In genomic region chr7:80182139-80182538, GRCm38 (mm10) we compare ENCODE assay signal across 31 mouse cellular contexts. TPM values are rescaled to one million over a fixed set of nuclear protein-coding genes. Genes with fewer than 3 reads are reported as not detected.
A peak's percentile ranks its signal among the peaks of the same experiment; 100 is the strongest.
DNase-seq lines count a peak whose midpoint lies in the region; ATAC-seq and TF ChIP-seq lines count a peak whose summit lies in the region.
"Had no signal": no experiment of that assay in that cellular context is flagged by ENCODE, and none has a peak within 500 bp of the region (broad histone marks: within the 10 kb centered on the region; RNA-seq: fewer than 3 reads in every experiment).

No protein-coding gene starts in this region.

- no peak for TF ChIP-seq RAD21 in MEL (IDR thresholded peaks at IDR 0.05; ENCODE audit: low read depth, low read length)

- TF ChIP-seq POLR2A in spleen, adult 2 months (IDR thresholded peaks at IDR 0.05; ENCODE audit: low read depth, low read length), result no peak
- no peak for TF ChIP-seq POLR2A in MEL (IDR thresholded peaks at IDR 0.05; ENCODE audit: control insufficient read depth in 1 of 2, insufficient read depth in 1 of 2, low read depth in 1 of 2, low read length in 2 of 2, poor library complexity in 1 of 2)

- no peaks in the 10 kb centered on the region for H3K9me3 ChIP-seq in MEL (replicated peaks; ENCODE audit: insufficient read depth, low read length)
- H3K9me3 ChIP-seq: heart, embryonic 13.5 days; hindbrain, embryonic 15.5 days; intestine, embryonic 15.5 days; limb, embryonic 10.5 days; limb, embryonic 15.5 days; midbrain, embryonic 10.5 days; midbrain, embryonic 15.5 days; neural tube, embryonic 12.5 days had no signal

- H3K4me1 ChIP-seq in spleen, adult 2 months (ENCODE audit: control insufficient read depth, insufficient read depth, insufficient read length), result peaks cover 37% of the 10 kb centered on the region
- peaks cover 16 to 49% of the 10 kb centered on the region in 2 experiments for H3K4me1 ChIP-seq in MEL (ENCODE audit: control insufficient read depth in 1 of 2, insufficient read depth in 2 of 2, low read length in 2 of 2)

- no peaks in the 10 kb centered on the region; the same call in 1 of the 2 replicates for H3K79me2 ChIP-seq in MEL (ENCODE audit: control insufficient read depth, insufficient read depth, low read length, poor library complexity)

- DNase-seq in spleen, adult 2 months (ENCODE audit: low read depth in 1 of 2, low spot score in 2 of 2), result no peak
- DNase-seq in spleen, adult 12 weeks (ENCODE audit: low spot score), result no peak
- no peak for DNase-seq in MEL (ENCODE audit: low read depth, low spot score)
- DNase-seq in kidney, postnatal 25 days, result no peak
- no peak for DNase-seq in lung, postnatal 10 days
- DNase-seq in left cerebral cortex, postnatal 4 days, result no peak
- DNase-seq: adrenal gland, adult 2 months; adrenal gland, postnatal 36 days; B cell, adult 2 months; cerebellum, adult 18-20 months; cerebellum, postnatal 10 days; heart, adult 2 months; heart, postnatal 10 days; kidney, adult 2 months; kidney, postnatal 4 days; layer of hippocampus, postnatal 36 days; liver, postnatal 0 days; thymus, adult 2 months; thymus, postnatal 4 days had no signal

- TF ChIP-seq CTCF in spleen, adult 2 months (IDR thresholded peaks at IDR 0.05; ENCODE audit: extremely low read depth, insufficient read depth, insufficient read length, insufficient replicate concordance), result no peak
- TF ChIP-seq CTCF in MEL (IDR thresholded peaks at IDR 0.05 in 2 of 3, conservative IDR thresholded peaks at IDR 0.05 in 1 of 3; ENCODE audit: control insufficient read depth in 1 of 3, insufficient read depth in 1 of 3, low read depth in 2 of 3, low read length in 3 of 3, poor library complexity in 1 of 3, severe bottlenecking in 1 of 3), result no peak

- H3K36me3 ChIP-seq in spleen, adult 2 months (ENCODE audit: control insufficient read depth, insufficient read depth, low read length), result no peaks in the 10 kb centered on the region
- peaks cover 0 to 21% of the 10 kb centered on the region in 2 experiments; a peak in 2 of 4 replicates for H3K36me3 ChIP-seq in MEL (ENCODE audit: control insufficient read depth in 1 of 2, insufficient read depth in 2 of 2, low read length in 2 of 2)
- H3K36me3 ChIP-seq: heart, embryonic 13.5 days; hindbrain, embryonic 15.5 days; intestine, embryonic 15.5 days; limb, embryonic 10.5 days; limb, embryonic 15.5 days; midbrain, embryonic 10.5 days; midbrain, embryonic 15.5 days; neural tube, embryonic 12.5 days had no signal

- no peak overlapping the region for H3K4me3 ChIP-seq in spleen, adult 2 months (ENCODE audit: extremely low read depth, insufficient read depth, insufficient read length)
- no peak overlapping the region for H3K4me3 ChIP-seq in MEL (ENCODE audit: control insufficient read depth in 1 of 2, insufficient read depth in 1 of 2, low read depth in 2 of 2, low read length in 2 of 2)
- H3K4me3 ChIP-seq: erythroblast, embryonic 14.5 days; heart, adult 2 months; heart, embryonic 13.5 days; hindbrain, embryonic 15.5 days; intestine, embryonic 15.5 days; limb, embryonic 10.5 days; limb, embryonic 15.5 days; midbrain, embryonic 10.5 days; midbrain, embryonic 15.5 days; neural tube, embryonic 12.5 days had no signal

- intact Hi-C loops in left cerebral cortex, postnatal 4 days (cut with DNase I), result no loop called here

- no peaks in the 10 kb centered on the region for H3K27me3 ChIP-seq in spleen, adult 2 months (ENCODE audit: control insufficient read depth, insufficient read depth, low read length)
- H3K27me3 ChIP-seq in MEL (ENCODE audit: control insufficient read depth in 1 of 2, insufficient read depth in 2 of 2, low read length in 2 of 2), result no peaks in the 10 kb centered on the region
- H3K27me3 ChIP-seq: hindbrain, embryonic 15.5 days; intestine, embryonic 15.5 days; limb, embryonic 15.5 days; midbrain, embryonic 15.5 days; neural tube, embryonic 12.5 days had no signal

- H3K27ac ChIP-seq in spleen, adult 2 months (ENCODE audit: insufficient read depth, low read length), result peak overlapping the region; percentile 58; the same call in 1 of the 2 replicates
- H3K27ac ChIP-seq in MEL (ENCODE audit: control insufficient read depth, low read depth, low read length), result no peak overlapping the region
- H3K27ac ChIP-seq: heart, adult 2 months; heart, embryonic 13.5 days; hindbrain, embryonic 15.5 days; intestine, embryonic 15.5 days; limb, embryonic 10.5 days; limb, embryonic 15.5 days; macrophage; midbrain, embryonic 10.5 days; midbrain, embryonic 15.5 days; neural tube, embryonic 12.5 days had no signal

- H3K9ac ChIP-seq in MEL (ENCODE audit: control insufficient read depth, low read depth, low read length, poor library complexity, severe bottlenecking), result no peak overlapping the region
- H3K9ac ChIP-seq: hindbrain, embryonic 15.5 days; intestine, embryonic 15.5 days; limb, embryonic 15.5 days; liver, postnatal 0 days; midbrain, embryonic 15.5 days; neural tube, embryonic 12.5 days had no signal

- no peak for TF ChIP-seq EP300 in MEL (IDR thresholded peaks at IDR 0.05; ENCODE audit: low read depth in 1 of 2, low read length in 2 of 2)

- 0 out of 2 replicates have a peak, but pooled peaks have one; percentile 8 for ATAC-seq in neutrophil, adult 5-6 weeks (ENCODE audit: extremely low read depth, insufficient number of reproducible peaks, low FRiP score, poor library complexity, severe bottlenecking)
- ATAC-seq: forebrain, embryonic 16.5 days; intestine, embryonic 15.5 days; liver, postnatal 0 days; midbrain, embryonic 15.5 days had no signal

TF ChIP-seq in MEL, 35 proteins besides CTCF, POLR2A, EP300 and RAD21:
- TF ChIP-seq RCOR1 (IDR thresholded peaks at IDR 0.05; ENCODE audit: low read depth, low read length) (0 out of 2 replicates have a peak, but pooled peaks have one; percentile 21), USF1 (IDR thresholded peaks at IDR 0.05; ENCODE audit: low read depth, low read length) (no peak)
TF ChIP-seq in MEL: peak in this region for 1.

RNA-seq across cellular contexts. Expression of gene Sema4b, which starts 4.5 kb away (rescaled TPM):
- 69.5 and 81.3 TPM in 2 replicates for polyA plus RNA-seq in spleen, adult 2 months (2012; rRNA removed)
- 8.4 and 10.9 TPM in 2 replicates for total RNA-seq in MEL (2012; rRNA removed)
- polyA plus RNA-seq in MEL (2012; ENCODE audit: insufficient read depth in 1 of 2, insufficient read length in 2 of 2, low read depth in 1 of 2, low replicate concordance in 2 of 2, missing spikeins in 1 of 2), result 10 to 100 TPM in 1 of 2 experiments, not detected in 1; 17.3 TPM
- total RNA-seq in neutrophil, adult 5-6 weeks (2017), result 41.3 and 42.9 TPM in 2 replicates
- 10 to 100 TPM; 31.4 to 33.9 TPM for total RNA-seq in left cerebral cortex, postnatal 4 days (2021)

RNA-seq across cellular contexts. Expression of gene Cib1, which starts 50.5 kb away (rescaled TPM):
- 117 and 118 TPM in 2 replicates for polyA plus RNA-seq in spleen, adult 2 months (2012; rRNA removed)
- 69.3 and 84.5 TPM in 2 replicates for total RNA-seq in MEL (2012; rRNA removed)
- polyA plus RNA-seq in MEL (2012; ENCODE audit: insufficient read depth in 1 of 2, insufficient read length in 2 of 2, low read depth in 1 of 2, low replicate concordance in 2 of 2, missing spikeins in 1 of 2), result 100 to 1,000 TPM in 1 of 2 experiments, not detected in 1; 145 TPM
- total RNA-seq in neutrophil, adult 5-6 weeks (2017), result 72.9 and 88.3 TPM in 2 replicates
- 10 to 100 TPM; 14.2 to 16.4 TPM for total RNA-seq in left cerebral cortex, postnatal 4 days (2021)

RNA-seq across cellular contexts. Expression of gene Gdpgp1, which starts 50.5 kb away (rescaled TPM):
- 3.0 and 3.7 TPM in 2 replicates for polyA plus RNA-seq in spleen, adult 2 months (2012; rRNA removed)
- 3.4 and 4.0 TPM in 2 replicates for total RNA-seq in MEL (2012; rRNA removed)
- polyA plus RNA-seq in MEL (2012; ENCODE audit: insufficient read depth in 1 of 2, insufficient read length in 2 of 2, low read depth in 1 of 2, low replicate concordance in 2 of 2, missing spikeins in 1 of 2), result 1 to 10 TPM in 1 of 2 experiments, not detected in 1; 4.6 TPM
- total RNA-seq in neutrophil, adult 5-6 weeks (2017), result 3.4 and 4.9 TPM in 2 replicates
- total RNA-seq in left cerebral cortex, postnatal 4 days (2021), result 1 to 10 TPM; 4.6 to 5.1 TPM
